Mouse (Mus musculus): ENCODE results near the gene Cdk5. TPM values are rescaled to one million over a fixed set of nuclear protein-coding genes. Genes with fewer than 3 reads are reported as not detected.
"Not testable (repeated sequence)": the region's sequence is repeated elsewhere in the genome, so short reads cannot be mapped to it uniquely, and the experiment has no call there.

Cdk5 gene
- total RNA-seq, 2 experiments from 2014 or later = 122 to 132 TPM

GRCm38 (mm10) chr5:24400911-24401605 is 22.3 kb downstream of the Cdk5 start:
- intact Hi-C loops (cut with DNase I) = no loop called here
- DNase-seq = no peak

- intact Hi-C loops (cut with DNase I) = no loop called here
- no peak for DNase-seq
These were observed 23.0 kb downstream of the Cdk5 start for GRCm38 (mm10) chr5:24400362-24400761.

DNA sequence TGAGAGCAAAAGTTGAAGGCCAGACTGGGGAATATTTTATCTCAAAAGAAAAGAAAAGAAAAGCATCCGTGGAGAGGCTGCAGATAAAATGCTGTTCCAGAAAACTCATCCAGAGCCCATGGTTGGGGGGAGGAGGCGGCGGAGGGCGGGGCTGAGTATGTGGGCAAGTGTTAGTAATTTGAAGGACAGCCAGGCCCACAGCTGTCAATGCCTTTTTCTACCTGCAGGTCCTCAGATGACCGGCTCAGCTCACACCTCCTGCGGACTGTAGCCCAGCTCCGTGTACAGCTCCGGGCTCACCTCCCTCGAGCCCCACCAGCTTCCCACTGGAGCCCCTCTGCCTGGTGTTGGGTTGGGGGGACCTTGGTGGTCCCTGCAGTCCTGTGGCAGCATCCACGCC is 23.6 kb downstream of the Cdk5 start:
- intact Hi-C loops (cut with DNase I) = no loop called here
- no peak for DNase-seq

GRCm38 (mm10) chr5:24396254-24396653 is 27.1 kb downstream of the Cdk5 start:
- DNase-seq; intact Hi-C loops (cut with DNase I): not testable (repeated sequence)

- intact Hi-C loops (cut with DNase I) = no loop called here
- DNase-seq = peak; percentile 92
These were observed 29.0 kb downstream of the Cdk5 start for GRCm38 (mm10) chr5:24394165-24394894.

GRCm38 (mm10) chr5:24393392-24393997 is 29.8 kb downstream of the Cdk5 start, which contains the start of gene Abcb8:
Gene Abcb8 (plus strand): TSS chr5:24393663.
- peak; percentile 84 for DNase-seq
- intact Hi-C loops (cut with DNase I) = no loop called here

- intact Hi-C loops (cut with DNase I) = no loop called here
- DNase-seq = no peak
These were observed 30.6 kb downstream of the Cdk5 start for GRCm38 (mm10) chr5:24392724-24393123.

DNA sequence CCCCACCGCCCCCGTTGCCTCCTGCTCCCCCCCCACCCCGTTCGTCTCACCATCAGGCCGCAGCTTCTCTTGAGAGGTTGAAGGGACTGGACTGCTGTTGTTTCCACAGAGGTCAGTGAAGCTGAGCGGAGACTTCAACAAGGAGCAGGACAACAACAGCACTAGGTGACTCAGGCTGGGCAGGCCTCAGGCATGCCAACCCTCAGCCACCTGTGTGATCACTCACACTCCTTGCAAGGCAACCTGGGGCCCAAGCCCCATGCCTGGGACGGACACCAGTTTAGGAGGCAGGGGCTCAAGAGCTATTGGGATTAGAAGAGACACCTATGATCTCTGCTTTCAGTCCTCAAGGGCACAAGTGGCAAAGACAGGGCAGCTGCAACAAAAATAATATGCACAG is 31.5 kb downstream of the Cdk5 start, which contains the start of gene Atg9b:
TSS of gene Atg9b (minus strand) at position 280 of the 400 bp plus-strand sequence.
- intact Hi-C loops (cut with DNase I) = no loop called here
- DNase-seq = no peak

DNA sequence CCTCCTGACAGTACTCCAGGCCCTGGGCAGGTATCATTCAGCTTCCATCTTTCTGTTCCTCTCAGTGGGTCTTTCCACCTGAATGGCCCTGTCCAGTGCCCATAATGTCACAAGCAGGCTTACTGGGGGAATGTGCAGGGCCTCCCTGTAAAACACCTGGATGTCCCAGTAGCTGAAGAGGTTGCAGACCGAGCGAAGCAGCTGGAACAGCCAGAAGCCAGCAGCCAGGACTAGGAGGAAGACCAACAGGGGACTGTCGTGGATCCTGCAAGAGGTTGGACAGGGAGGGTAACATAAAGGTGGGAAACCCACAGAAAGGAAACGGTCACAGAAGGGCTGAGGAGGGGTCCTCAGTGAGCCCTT is 33.7 kb downstream of the Cdk5 start:
- DNase-seq = no peak
- intact Hi-C loops (cut with DNase I) = no loop called here

- intact Hi-C loops (cut with DNase I) = no loop called here
- no peak for DNase-seq
These were observed 34.2 kb downstream of the Cdk5 start for GRCm38 (mm10) chr5:24389011-24389657.

GRCm38 (mm10) chr5:24388246-24388915 is 34.9 kb downstream of the Cdk5 start:
- intact Hi-C loops (cut with DNase I) = no loop called here
- DNase-seq = no peak

DNA sequence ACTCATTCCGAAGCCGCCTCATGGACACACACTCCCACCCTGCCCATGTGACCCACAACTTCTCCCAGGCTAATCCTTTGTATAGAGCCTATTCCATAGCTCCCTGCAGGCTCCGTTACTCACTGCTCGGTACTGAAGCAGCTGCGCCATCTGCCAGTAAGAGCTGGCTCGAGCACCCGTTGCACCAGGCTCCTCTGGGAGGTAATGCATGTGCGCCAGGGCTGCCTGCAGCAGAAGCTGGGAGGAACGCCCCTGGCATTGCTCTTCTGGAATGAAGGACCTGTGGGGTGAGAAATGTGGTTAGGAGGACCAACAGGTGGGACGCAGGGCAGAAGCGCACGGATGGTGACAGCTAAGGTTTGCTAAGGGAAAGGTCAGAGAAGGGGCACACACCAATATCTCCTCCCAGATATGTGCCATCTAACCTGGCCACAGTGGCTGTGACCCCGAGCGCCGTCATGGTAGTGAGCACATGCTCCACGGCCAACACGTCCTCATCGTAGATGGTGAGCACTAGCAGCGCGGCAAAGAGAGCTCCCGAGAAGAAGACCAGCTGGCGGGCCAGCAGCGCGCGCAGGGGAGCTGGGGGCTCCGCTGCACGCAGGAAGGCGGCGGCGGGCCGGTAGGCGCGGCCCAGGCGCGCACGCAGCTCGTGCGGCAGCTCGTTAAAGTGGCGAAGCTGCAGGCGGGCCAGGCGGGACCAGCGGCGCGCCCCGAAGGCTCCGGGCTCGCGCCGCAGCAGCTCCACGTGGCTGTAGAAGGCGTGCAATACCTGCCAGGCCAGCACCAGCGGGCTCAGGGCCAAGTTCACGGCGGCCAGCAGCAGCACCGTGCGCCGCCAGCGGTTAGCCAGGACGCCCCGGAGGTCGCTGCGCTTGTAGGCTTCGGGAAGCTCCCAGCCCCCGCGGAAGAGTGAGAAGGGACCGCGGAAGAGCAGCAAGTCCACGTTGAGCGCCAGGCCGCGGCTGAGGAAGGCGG is 35.8 kb downstream of the Cdk5 start:
- peak; percentile 65 for DNase-seq
- intact Hi-C loops (cut with DNase I) = no loop called here

DNA sequence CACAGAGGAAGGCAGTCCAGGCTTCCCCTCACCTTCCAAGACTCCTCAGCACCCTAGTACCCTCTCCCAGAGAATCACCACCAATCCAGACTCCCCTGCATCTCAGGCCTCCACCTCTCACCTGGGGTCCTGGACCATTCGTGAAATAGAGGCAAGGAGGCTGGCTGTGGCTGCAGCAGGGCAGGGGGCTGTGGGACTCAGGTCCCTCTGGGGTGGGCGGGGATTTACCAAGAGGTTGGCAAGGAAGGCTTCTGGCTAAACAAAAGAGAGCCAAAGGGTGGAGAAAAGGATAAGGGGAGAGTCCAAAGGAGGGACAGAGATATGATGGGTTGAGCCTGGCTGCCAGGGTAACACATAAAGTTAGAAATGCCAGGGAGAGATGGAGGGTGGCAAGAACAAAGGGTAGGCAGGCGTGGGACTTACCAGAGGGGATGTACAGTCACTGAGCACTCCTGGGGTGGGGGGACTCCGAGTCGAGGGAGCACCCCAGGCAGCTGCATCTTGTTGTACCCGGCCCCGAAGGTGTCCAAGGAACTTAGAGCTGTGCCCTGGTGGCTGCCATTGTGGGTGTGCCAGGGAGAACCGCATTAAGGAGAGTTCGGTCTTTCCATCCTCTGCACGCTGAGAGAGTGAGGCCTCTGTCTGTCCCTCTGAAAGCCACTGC is 37.3 kb downstream of the Cdk5 start:
- intact Hi-C loops (cut with DNase I) = no loop called here
- no peak for DNase-seq

DNA sequence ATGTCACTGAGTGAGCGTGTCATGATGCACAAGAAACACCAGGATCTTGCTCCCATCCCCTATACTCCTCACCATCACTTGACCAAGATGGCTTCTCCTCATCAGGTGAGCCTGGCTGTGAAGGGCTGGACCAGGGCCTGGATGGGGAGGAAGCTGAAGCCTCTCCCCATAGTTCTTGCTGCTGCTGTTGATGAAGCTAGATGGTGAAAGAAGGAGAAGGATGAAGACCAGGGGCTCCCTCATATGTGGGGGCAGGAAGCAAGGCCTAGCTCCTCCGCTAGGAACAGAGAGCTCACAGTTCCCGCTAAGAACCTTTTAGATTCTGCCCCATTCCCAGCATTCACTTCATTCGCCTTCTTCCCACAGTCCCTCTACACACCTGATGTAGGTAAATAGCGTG is 38.0 kb downstream of the Cdk5 start:
- intact Hi-C loops (cut with DNase I) = no loop called here
- DNase-seq = no peak

GRCm38 (mm10) chr5:24384407-24384806 is 38.9 kb downstream of the Cdk5 start:
- intact Hi-C loops (cut with DNase I) = no loop called here
- no peak for DNase-seq

DNA sequence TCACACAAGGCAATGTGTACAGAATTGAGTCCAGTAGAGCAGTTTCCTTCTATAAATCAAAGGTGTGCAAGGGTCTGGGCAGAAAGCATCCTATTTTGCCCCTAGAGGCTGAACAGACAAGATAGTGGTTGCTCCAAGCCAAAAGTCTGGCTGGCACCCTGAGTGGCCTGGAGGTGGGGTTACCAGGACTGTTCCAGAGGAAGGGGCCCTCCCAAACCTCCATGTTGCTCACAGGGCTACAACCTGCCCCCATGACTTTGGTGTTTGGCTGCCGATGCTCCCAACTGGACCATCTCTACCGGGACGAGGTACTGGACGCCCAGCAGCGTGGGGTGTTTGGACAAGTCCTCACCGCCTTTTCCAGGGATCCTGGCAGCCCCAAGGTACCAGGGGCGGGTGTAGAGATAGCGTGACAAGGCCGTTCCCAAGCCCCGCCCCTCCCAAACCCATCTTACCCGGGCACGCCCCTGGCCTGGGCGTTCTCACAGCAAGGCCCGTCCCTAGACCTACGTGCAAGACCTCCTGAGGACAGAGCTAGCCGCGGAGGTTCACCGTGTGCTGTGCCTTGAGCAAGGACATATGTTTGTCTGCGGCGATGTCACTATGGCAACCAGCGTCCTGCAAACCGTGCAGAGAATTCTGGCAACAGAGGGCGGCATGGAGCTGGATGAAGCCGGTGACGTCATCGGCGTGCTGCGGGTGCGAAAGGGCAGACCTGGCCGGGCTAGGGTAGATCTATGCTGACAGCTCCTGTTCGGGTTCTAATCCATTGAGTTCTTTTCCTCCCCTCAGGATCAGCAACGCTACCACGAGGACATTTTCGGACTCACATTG is 40.1 kb downstream of the Cdk5 start:
- intact Hi-C loops (cut with DNase I) = no loop called here
- peak; percentile 94 for DNase-seq

DNA sequence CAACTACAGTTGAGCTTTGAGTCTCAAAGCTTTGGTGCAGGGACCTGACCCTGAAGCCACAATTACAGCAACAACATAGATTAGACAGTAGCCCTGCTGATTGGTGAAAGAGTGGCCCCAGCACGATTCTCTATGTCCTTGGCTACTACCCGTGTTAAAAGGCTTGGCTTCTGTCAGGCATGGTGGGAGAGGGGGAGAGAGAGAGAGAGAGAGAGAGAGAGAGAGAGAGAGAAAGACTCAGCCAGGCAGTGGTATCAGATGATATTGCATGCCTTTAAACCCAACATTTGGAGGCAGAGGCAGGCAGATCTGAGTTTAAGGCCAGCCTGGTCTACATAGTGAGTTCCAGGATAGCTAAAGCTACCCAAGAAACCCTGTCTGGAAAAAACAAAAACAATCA is 41.3 kb downstream of the Cdk5 start:
- no peak for DNase-seq

GRCm38 (mm10) chr5:24381486-24381885 is 41.8 kb downstream of the Cdk5 start:
- DNase-seq = no peak
- intact Hi-C loops (cut with DNase I) = no loop called here

More for the DNA sequence above, 41.3 kb downstream of the Cdk5 start:
- intact Hi-C loops (cut with DNase I) = no loop called here
